Mouse (Mus musculus) intestine, postnatal 0 days (tissue): ENCODE measurements at regions not wholly inside any gene's neighbourhood (a gene's known extent, or its start where the extent isn't known, plus 50 kb on each side); places are given as distances from the start of the nearest gene placed in this dataset.

Experiments used
- ATAC-seq: fragments of 200-750 bp; cut with Nextera tagmentation; 2 replicates; pipeline ENCODE4 v1.8.0; 2017; ENCODE audit warnings: mild to moderate bottlenecking, moderate TSS enrichment, moderate library complexity
- H3K27ac ChIP-seq: fragments of 300-500 bp; sonication (generic); 2 replicates; pipeline ENCODE4 v1.5.1; 2014; ENCODE audit warnings: mild to moderate bottlenecking, low read depth, low read length, moderate library complexity
- H3K27me3 ChIP-seq: fragments of 300-500 bp; sonication (generic); replicated peaks from 2 replicates; pipeline ENCODE4 v1.6.1; 2014; ENCODE audit warnings: low read length, mixed read lengths; ENCODE audit not compliant: control insufficient read depth, insufficient read depth
- H3K36me3 ChIP-seq: fragments of 300-500 bp; sonication (generic); 2 replicates; pipeline ENCODE4 v1.6.1; 2014; ENCODE audit warnings: mild to moderate bottlenecking, moderate library complexity; ENCODE audit not compliant: control insufficient read depth, insufficient read depth
- H3K4me1 ChIP-seq: fragments of 300-500 bp; sonication (generic); replicated peaks from 2 replicates; pipeline ENCODE4 v1.6.1; 2014; ENCODE audit warnings: antibody characterized with exemption, low read length, mixed read lengths; ENCODE audit not compliant: control insufficient read depth, insufficient read depth
- H3K4me2 ChIP-seq: fragments of 300-500 bp; sonication (generic); replicated peaks from 2 replicates; pipeline ENCODE4 v1.6.1; 2014; ENCODE audit warnings: low read depth, mild to moderate bottlenecking, moderate library complexity
- H3K4me3 ChIP-seq: fragments of 300-500 bp; sonication (generic); 2 replicates; pipeline ENCODE4 v1.5.1; 2014; ENCODE audit warnings: low read depth, low read length
- H3K9ac ChIP-seq: fragments of 300-500 bp; sonication (generic); 2 replicates; pipeline ENCODE4 v1.6.1; 2014; ENCODE audit warnings: mild to moderate bottlenecking, low read depth, low read length
- H3K9me3 ChIP-seq: fragments of 300-500 bp; sonication (generic); 2 replicates; pipeline ENCODE4 v1.6.1; 2016; ENCODE audit warnings: mixed run types; ENCODE audit not compliant: control insufficient read depth
- CTCF ChIP-seq: sonication (generic); IDR thresholded peaks from 2 replicates; pipeline ENCODE4 v1.5.1; 2016; ENCODE audit warnings: low read depth, mild to moderate bottlenecking, control low read depth, antibody characterized with exemption, moderate library complexity
- WGBS: fragments of 180-500 bp; shearing (Covaris S2); extraction: QIAGEN DNeasy Blood & Tissue Kit; methylation state at CpG from one replicate; pipeline ENCODE4 v1.1.7; 2014; 5-methylcytosine and 5-hydroxymethylcytosine counted together

GRCm38 (mm10) chr11:24361998-24362687, 284.3 kb downstream of the Bcl11a start:
- no peak overlapping the region for H3K9ac ChIP-seq
- no peak for ATAC-seq
- H3K9me3 ChIP-seq, result no peaks in the 10 kb centered on the region
- no peak overlapping the region for H3K4me2 ChIP-seq
- no peaks in the 10 kb centered on the region for H3K27me3 ChIP-seq
- H3K36me3 ChIP-seq, result no peaks in the 10 kb centered on the region
- TF ChIP-seq CTCF, result no peak
- no peak overlapping the region for H3K27ac ChIP-seq
- no peak overlapping the region for H3K4me3 ChIP-seq
- 56% methylated on average over 6 of the region's 6 CpGs for whole genome bisulfite sequencing
- no peaks in the 10 kb centered on the region for H3K4me1 ChIP-seq

- H3K4me3 ChIP-seq, result no peak overlapping the region
- H3K27ac ChIP-seq, result no peak overlapping the region
- H3K9me3 ChIP-seq, result no peaks in the 10 kb centered on the region
- no peaks in the 10 kb centered on the region for H3K4me1 ChIP-seq
- no peak overlapping the region for H3K4me2 ChIP-seq
- no peaks in the 10 kb centered on the region for H3K36me3 ChIP-seq
- H3K27me3 ChIP-seq, result no peaks in the 10 kb centered on the region
- ATAC-seq, result no peak
- no peak for TF ChIP-seq CTCF
- H3K9ac ChIP-seq, result no peak overlapping the region
- 94% methylated on average over 2 of the region's 2 CpGs for WGBS
Measured at GRCm38 (mm10) chr11:24362688-24363035, 284.8 kb downstream of the Bcl11a start.

DNA sequence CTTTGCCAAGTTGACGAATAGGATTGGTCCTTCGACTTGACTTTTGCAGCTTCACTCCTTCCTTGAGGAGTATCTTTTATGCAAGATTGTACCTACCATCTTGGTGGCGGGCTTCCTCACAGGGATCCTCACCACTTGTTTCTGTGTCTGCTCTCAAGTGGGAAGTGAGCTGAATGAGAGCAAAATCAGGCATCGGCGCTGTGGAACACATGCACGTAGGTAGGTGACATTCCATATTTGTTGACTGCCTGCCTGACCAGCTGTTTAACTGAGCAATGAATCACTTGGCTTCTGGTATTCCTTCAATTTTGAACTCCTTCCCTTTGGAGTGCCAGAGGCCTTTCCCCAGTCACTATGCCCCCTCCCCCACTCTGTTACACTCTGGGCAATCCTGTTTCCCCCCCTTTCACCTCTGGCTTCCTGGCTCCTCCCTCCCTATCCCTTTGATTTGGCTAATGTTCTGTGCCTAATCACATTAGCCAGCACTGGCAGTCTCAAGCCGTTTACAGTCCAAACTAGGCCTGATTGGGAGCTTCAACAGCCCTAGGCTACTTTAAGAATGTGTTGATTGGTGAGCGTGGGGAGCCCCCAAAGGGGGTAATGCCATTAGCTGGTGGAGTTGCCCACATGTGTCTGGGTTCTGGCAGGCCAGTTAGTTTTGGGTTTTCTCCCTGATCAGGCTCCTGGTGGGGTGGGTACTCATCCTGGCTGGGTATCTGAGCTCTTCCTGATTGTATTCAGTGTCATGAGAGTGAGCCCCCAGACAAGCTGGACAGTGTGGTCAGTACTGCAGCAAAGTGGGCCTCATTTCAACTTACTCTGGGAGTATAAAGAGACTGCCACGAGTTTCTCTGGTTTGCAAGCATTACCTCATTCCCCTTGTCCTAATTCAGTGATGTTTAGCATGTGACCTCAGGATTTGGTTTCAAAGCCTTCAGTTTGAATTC, 285.8 kb downstream of the Bcl11a start:
- Histone ChIP-seq H3K9me3 (no peaks in the 10 kb centered on the region), H3K4me2 (no peak overlapping the region), H3K4me3 (no peak overlapping the region), H3K9ac (no peak overlapping the region), H3K36me3 (no peaks in the 10 kb centered on the region), H3K27ac (no peak overlapping the region), H3K27me3 (no peaks in the 10 kb centered on the region), H3K4me1 (no peaks in the 10 kb centered on the region)
- TF ChIP-seq CTCF, result no peak
- ATAC-seq, result no peak
- 72% methylated on average over 9 of the region's 9 CpGs for WGBS

DNA sequence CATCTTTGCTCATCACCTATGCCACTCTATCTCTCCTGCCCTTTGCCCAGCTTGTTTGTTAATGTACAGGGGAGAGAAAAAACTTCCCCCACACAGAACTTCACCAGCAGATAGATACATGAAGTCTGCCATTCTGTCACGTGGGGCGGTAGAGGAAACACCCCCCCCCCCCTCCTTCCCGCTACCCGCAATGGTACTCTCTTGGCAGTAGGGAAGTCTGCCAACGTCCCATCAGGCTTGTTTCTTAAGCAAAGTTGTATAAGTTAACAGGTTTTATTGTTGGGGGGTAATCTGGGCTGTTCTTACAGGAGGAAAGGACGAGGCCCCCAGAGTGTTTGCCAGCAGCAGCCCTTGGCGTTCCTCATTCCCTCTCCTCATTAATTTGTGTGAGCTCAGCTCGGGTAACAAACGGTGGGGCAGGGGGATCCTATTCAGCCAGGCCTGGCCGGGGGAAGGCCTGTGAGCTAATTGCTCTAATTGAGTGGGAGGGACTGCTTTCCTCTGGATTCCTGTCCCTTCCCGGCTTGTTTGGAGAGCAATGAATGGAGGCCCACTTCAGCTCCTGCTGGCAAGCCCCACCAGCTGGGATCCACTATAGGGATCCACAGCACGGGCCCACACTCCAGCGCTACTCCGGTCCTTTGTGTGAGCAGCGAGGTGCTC, 292.5 kb downstream of the Bcl11a start:
- ATAC-seq, result no peak
- Histone ChIP-seq H3K9ac (no peak overlapping the region), H3K27ac (no peak overlapping the region), H3K4me2 (no peak overlapping the region), H3K4me3 (no peak overlapping the region), H3K27me3 (no peaks in the 10 kb centered on the region), H3K4me1 (no peaks in the 10 kb centered on the region), H3K9me3 (no peaks in the 10 kb centered on the region), H3K36me3 (no peaks in the 10 kb centered on the region)
- TF ChIP-seq CTCF, result no peak
- 54% methylated on average over 15 of the region's 15 CpGs for WGBS

DNA sequence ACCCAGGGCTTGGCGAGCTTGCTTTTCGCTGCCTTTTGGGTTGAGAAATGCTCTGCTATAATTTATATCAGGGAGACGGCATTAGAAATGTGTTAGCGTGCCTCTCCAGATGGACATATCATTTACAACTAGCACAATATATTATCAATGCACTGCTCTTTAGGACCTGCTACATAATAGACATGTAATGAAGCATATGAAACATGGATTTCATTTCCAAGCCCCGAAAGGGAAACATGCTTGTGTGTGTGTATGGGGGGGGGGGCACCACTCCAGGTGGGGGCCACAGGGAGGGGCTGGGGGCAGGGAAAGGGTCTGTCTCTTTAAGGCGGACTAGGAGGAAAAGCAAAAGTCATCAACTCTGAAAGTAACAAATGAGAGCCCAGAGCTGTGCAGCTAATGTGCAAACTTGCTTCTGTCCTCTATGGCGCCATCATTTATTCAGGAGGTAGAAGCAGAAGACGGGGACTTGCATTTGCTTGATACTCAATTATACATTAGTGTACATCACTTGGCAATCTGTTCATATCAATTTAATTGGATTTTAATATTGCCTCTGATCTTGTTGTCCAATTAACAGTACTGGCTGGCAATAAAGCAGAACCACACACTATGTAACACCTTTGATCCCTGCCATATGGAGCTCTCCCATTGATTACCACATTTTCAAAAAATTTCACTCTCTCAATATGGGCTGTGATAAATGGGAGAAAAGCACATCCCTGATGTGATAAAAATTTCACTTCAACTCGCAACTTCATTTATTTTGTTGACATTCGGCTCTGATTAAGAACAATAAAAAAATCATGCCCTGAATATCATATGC, 293.2 kb downstream of the Bcl11a start:
- no peak overlapping the region for H3K27ac ChIP-seq
- H3K4me1 ChIP-seq, result no peaks in the 10 kb centered on the region
- H3K9me3 ChIP-seq, result no peaks in the 10 kb centered on the region
- no peak for TF ChIP-seq CTCF
- no peaks in the 10 kb centered on the region for H3K36me3 ChIP-seq
- H3K27me3 ChIP-seq, result no peaks in the 10 kb centered on the region
- ATAC-seq, result no peak
- no peak overlapping the region for H3K9ac ChIP-seq
- 86% methylated on average over 10 of the region's 10 CpGs for WGBS
- no peak overlapping the region for H3K4me3 ChIP-seq
- H3K4me2 ChIP-seq, result no peak overlapping the region

- no peak for TF ChIP-seq CTCF
- no peaks in the 10 kb centered on the region for H3K4me1 ChIP-seq
- H3K4me3 ChIP-seq, result no peak overlapping the region
- no peaks in the 10 kb centered on the region for H3K9me3 ChIP-seq
- H3K27me3 ChIP-seq, result no peaks in the 10 kb centered on the region
- WGBS, result 65% methylated on average over 5 of the region's 5 CpGs
- no peak overlapping the region for H3K9ac ChIP-seq
- no peak overlapping the region for H3K4me2 ChIP-seq
- H3K36me3 ChIP-seq, result no peaks in the 10 kb centered on the region
- H3K27ac ChIP-seq, result no peak overlapping the region
- ATAC-seq, result peak; percentile 33; the same call in 1 of the 2 replicates
Measured at GRCm38 (mm10) chr11:24371687-24371950, 293.8 kb downstream of the Bcl11a start.
